Mouse (Mus musculus): ENCODE data around the gene Tamm41. TPM values are rescaled to one million over a fixed set of nuclear protein-coding genes. Genes with fewer than 3 reads are reported as not detected.

Gene Tamm41
- total and polyA plus RNA-seq, 2 experiments from 2014 or later, result 33.7 to 49.0 TPM

- Histone ChIP-seq H3K4me2 (ENCODE audit: low read depth) (no peak overlapping the region), H3K4me1 (ENCODE audit: insufficient read depth) (no peaks in the 10 kb centered on the region), H3K36me3 (ENCODE audit: insufficient read depth) (no peaks in the 10 kb centered on the region), H3K27me3 (ENCODE audit: insufficient read depth, low read length) (no peaks in the 10 kb centered on the region), H3K9ac (no peak overlapping the region), H3K9me3 (ENCODE audit: low read length) (no peaks in the 10 kb centered on the region), H3K27ac (ENCODE audit: low read depth, low read length) (no peak overlapping the region), H3K4me3 (ENCODE audit: low read depth, low read length) (no peak overlapping the region)
- WGBS, result 81% methylated on average over 5 of the region's 5 CpGs
- DNase-seq, result no peak
- ATAC-seq, result no peak
- no peak for TF ChIP-seq CTCF (IDR thresholded peaks at IDR 0.05; ENCODE audit: low read depth)
Measured at GRCm38 (mm10) chr6:115062605-115063350, 25.1 kb upstream of the Tamm41 start.

DNA sequence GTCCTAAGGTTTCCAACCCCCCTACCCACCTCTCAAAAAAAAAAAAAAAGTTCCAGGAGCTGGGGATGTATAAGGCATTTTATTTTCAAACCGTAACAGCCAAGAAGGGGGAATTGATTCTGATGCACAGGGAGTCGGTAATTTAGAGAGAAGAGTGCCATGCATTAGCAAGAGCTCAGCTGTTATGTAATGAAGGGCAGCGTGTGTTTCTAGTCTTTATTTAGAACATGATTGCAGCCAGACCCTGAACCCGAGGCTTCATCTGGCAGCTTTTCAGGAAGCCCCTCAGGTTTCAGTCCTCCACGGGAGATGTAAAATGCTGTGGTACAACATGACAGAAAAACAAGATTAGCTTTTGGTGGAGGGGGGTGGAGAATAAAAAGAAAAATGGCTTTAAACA, 21.6 kb upstream of the Tamm41 start:
- 28% methylated on average over 5 of the region's 5 CpGs for WGBS
- Histone ChIP-seq H3K9me3 (ENCODE audit: low read length) (no peaks in the 10 kb centered on the region), H3K4me2 (ENCODE audit: low read depth) (no peak overlapping the region), H3K27me3 (ENCODE audit: insufficient read depth, low read length) (no peaks in the 10 kb centered on the region), H3K4me1 (ENCODE audit: insufficient read depth) (peaks cover 4% of the 10 kb centered on the region; the same call in 1 of the 2 replicates), H3K9ac (no peak overlapping the region), H3K27ac (ENCODE audit: low read depth, low read length) (0 out of 2 replicates have a peak overlapping the region, but pooled peaks have one; percentile 15), H3K36me3 (ENCODE audit: insufficient read depth) (no peaks in the 10 kb centered on the region), H3K4me3 (ENCODE audit: low read depth, low read length) (no peak overlapping the region)
- no peak for DNase-seq
- no peak for ATAC-seq
- TF ChIP-seq CTCF (IDR thresholded peaks at IDR 0.05; ENCODE audit: low read depth), result no peak

- ATAC-seq (no peak), DNase-seq (no peak)
- Histone ChIP-seq H3K9ac (no peak overlapping the region), H3K4me2 (ENCODE audit: low read depth) (no peak overlapping the region), H3K27ac (ENCODE audit: low read depth, low read length) (no peak overlapping the region), H3K4me1 (ENCODE audit: insufficient read depth) (peaks cover 4% of the 10 kb centered on the region; the same call in 1 of the 2 replicates), H3K36me3 (ENCODE audit: insufficient read depth) (no peaks in the 10 kb centered on the region), H3K9me3 (ENCODE audit: low read length) (no peaks in the 10 kb centered on the region), H3K27me3 (ENCODE audit: insufficient read depth, low read length) (no peaks in the 10 kb centered on the region), H3K4me3 (ENCODE audit: low read depth, low read length) (no peak overlapping the region)
- no peak for TF ChIP-seq CTCF (IDR thresholded peaks at IDR 0.05; ENCODE audit: low read depth)
- 37% methylated on average over 2 of the region's 2 CpGs for WGBS
Measured at GRCm38 (mm10) chr6:115056699-115057098, 19.0 kb upstream of the Tamm41 start.

GRCm38 (mm10) chr6:115055440-115055839, 17.8 kb upstream of the Tamm41 start:
- no peaks in the 10 kb centered on the region for H3K27me3 ChIP-seq (ENCODE audit: insufficient read depth, low read length)
- DNase-seq (no peak), ATAC-seq (no peak)
- 41% methylated on average over 4 of the region's 4 CpGs for whole genome bisulfite sequencing
- H3K4me1 ChIP-seq (ENCODE audit: insufficient read depth), result peaks cover 4% of the 10 kb centered on the region; the same call in 1 of the 2 replicates
- no peaks in the 10 kb centered on the region for H3K9me3 ChIP-seq (ENCODE audit: low read length)
- H3K27ac ChIP-seq (ENCODE audit: low read depth, low read length), result no peak overlapping the region
- no peak for TF ChIP-seq CTCF (IDR thresholded peaks at IDR 0.05; ENCODE audit: low read depth)
- H3K9ac ChIP-seq, result no peak overlapping the region
- no peak overlapping the region for H3K4me2 ChIP-seq (ENCODE audit: low read depth)
- no peaks in the 10 kb centered on the region for H3K36me3 ChIP-seq (ENCODE audit: insufficient read depth)
- H3K4me3 ChIP-seq (ENCODE audit: low read depth, low read length), result no peak overlapping the region

GRCm38 (mm10) chr6:115051586-115052197, 14.0 kb upstream of the Tamm41 start:
- H3K9me3 ChIP-seq (ENCODE audit: low read length), result no peaks in the 10 kb centered on the region

DNA sequence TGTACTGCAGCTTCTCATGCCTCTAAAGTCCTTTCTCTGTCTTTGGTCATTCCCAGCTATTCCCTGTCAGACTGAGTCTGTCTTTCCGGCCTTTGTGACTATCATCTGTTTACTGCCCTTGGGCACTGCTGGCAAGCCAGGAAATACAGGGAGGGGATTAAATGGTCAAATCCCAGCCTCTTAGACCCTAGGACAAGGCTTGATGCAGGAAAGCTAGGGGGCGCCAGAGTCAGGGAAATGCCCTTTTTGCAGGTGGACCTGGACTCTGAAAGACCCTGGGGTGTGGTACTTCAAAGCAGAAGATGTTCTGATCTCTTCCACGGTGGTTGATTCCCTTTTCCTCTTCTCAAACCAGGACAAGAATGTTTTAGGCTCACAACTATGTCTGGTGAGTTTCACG, 11.3 kb upstream of the Tamm41 start:
- ATAC-seq (no peak), DNase-seq (peak; percentile 29)
- 22% methylated on average over 4 of the region's 4 CpGs for WGBS

More at GRCm38 (mm10) chr6:115051586-115052197, 14.0 kb upstream of the Tamm41 start:
- WGBS, result 70% methylated on average over 6 of the region's 6 CpGs
- no peak for TF ChIP-seq CTCF (IDR thresholded peaks at IDR 0.05; ENCODE audit: low read depth)
- H3K9ac ChIP-seq, result no peak overlapping the region
- no peak overlapping the region for H3K4me2 ChIP-seq (ENCODE audit: low read depth)
- DNase-seq (no peak), ATAC-seq (no peak)
- no peaks in the 10 kb centered on the region for H3K36me3 ChIP-seq (ENCODE audit: insufficient read depth)
- H3K27me3 ChIP-seq (ENCODE audit: insufficient read depth, low read length), result no peaks in the 10 kb centered on the region
- H3K27ac ChIP-seq (ENCODE audit: low read depth, low read length), result no peak overlapping the region
- peaks cover 4% of the 10 kb centered on the region; the same call in 1 of the 2 replicates for H3K4me1 ChIP-seq (ENCODE audit: insufficient read depth)
- H3K4me3 ChIP-seq (ENCODE audit: low read depth, low read length), result no peak overlapping the region

DNA sequence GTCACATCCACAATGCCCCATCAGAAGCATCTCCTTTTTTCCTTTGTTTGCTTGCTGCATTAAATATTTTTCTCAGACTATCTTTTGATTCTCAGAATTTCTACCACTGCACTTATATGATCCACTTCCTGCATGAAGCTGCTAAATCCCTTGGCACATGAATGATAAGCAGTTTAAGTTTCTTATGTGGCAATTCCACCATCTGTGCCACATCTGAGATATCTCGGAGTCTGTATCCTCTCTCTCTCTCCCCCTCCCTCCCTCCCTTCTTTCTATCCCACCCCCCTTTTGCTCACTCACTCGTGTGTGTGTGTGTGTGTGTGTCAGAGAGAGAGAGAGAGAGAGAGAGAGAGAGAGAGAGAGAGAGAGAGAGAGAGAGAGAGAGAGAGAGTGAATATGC, 10.1 kb upstream of the Tamm41 start:
- no peak overlapping the region for H3K4me2 ChIP-seq (ENCODE audit: low read depth)

More for the DNA sequence above, 11.3 kb upstream of the Tamm41 start:
- no peak overlapping the region for H3K9ac ChIP-seq
- H3K27me3 ChIP-seq (ENCODE audit: insufficient read depth, low read length), result no peaks in the 10 kb centered on the region
- no peaks in the 10 kb centered on the region for H3K4me1 ChIP-seq (ENCODE audit: insufficient read depth)
- H3K36me3 ChIP-seq (ENCODE audit: insufficient read depth), result no peaks in the 10 kb centered on the region
- no peak overlapping the region for H3K4me2 ChIP-seq (ENCODE audit: low read depth)
- no peak overlapping the region for H3K4me3 ChIP-seq (ENCODE audit: low read depth, low read length)
- H3K27ac ChIP-seq (ENCODE audit: low read depth, low read length), result no peak overlapping the region
- H3K9me3 ChIP-seq (ENCODE audit: low read length), result no peaks in the 10 kb centered on the region
- peak; percentile 69 for TF ChIP-seq CTCF (IDR thresholded peaks at IDR 0.05; ENCODE audit: low read depth)

More for the DNA sequence above, 10.1 kb upstream of the Tamm41 start:
- Histone ChIP-seq H3K27me3 (ENCODE audit: insufficient read depth, low read length) (no peaks in the 10 kb centered on the region), H3K4me3 (ENCODE audit: low read depth, low read length) (no peak overlapping the region), H3K9ac (no peak overlapping the region), H3K4me1 (ENCODE audit: insufficient read depth) (no peaks in the 10 kb centered on the region), H3K27ac (ENCODE audit: low read depth, low read length) (no peak overlapping the region), H3K36me3 (ENCODE audit: insufficient read depth) (no peaks in the 10 kb centered on the region), H3K9me3 (ENCODE audit: low read length) (no peaks in the 10 kb centered on the region)
- WGBS, result 12% methylated on average over 2 of the region's 2 CpGs
- DNase-seq, result peak; percentile 39
- TF ChIP-seq CTCF (IDR thresholded peaks at IDR 0.05; ENCODE audit: low read depth), result no peak
- ATAC-seq, result no peak
